In genomic region chr10:84908471-84908870, GRCm38 (mm10) we compare ENCODE assay signal across 18 mouse cellular contexts. TPM values are rescaled to one million over a fixed set of nuclear protein-coding genes. Genes with fewer than 3 reads are reported as not detected.
DNase-seq lines count a peak whose midpoint lies in the region; ATAC-seq and TF ChIP-seq lines count a peak whose summit lies in the region.
"Had no signal": no experiment of that assay in that cellular context is flagged by ENCODE, and none has a peak within 500 bp of the region (broad histone marks: within the 10 kb centered on the region; RNA-seq: fewer than 3 reads in every experiment).

No protein-coding gene starts in this region.

- no peaks in the 10 kb centered on the region for H3K27me3 ChIP-seq in hindbrain, postnatal 0 days (ENCODE audit: insufficient read depth, low read length)
- no peaks in the 10 kb centered on the region for H3K27me3 ChIP-seq in hindbrain, embryonic 14.5 days (ENCODE audit: control insufficient read depth, insufficient read depth, low read length)
- H3K27me3 ChIP-seq: heart, embryonic 13.5 days had no signal

- H3K9ac ChIP-seq in hindbrain, postnatal 0 days (replicated peaks; ENCODE audit: low read length): no peak overlapping the region
- no peak overlapping the region for H3K9ac ChIP-seq in hindbrain, embryonic 14.5 days
- H3K9ac ChIP-seq: forebrain, embryonic 13.5 days; forebrain, postnatal 0 days; heart, embryonic 13.5 days had no signal

- H3K4me2 ChIP-seq in hindbrain, postnatal 0 days (ENCODE audit: low read depth, low read length): no peak overlapping the region
- H3K4me2 ChIP-seq in hindbrain, embryonic 14.5 days (replicated peaks): no peak overlapping the region
- H3K4me2 ChIP-seq: forebrain, embryonic 13.5 days; heart, embryonic 13.5 days had no signal

- H3K36me3 ChIP-seq in hindbrain, postnatal 0 days (ENCODE audit: insufficient read depth, low read length): no peaks in the 10 kb centered on the region
- H3K36me3 ChIP-seq in hindbrain, embryonic 14.5 days (replicated peaks; ENCODE audit: control insufficient read depth, insufficient read depth): no peaks in the 10 kb centered on the region
- H3K36me3 ChIP-seq: embryonic facial prominence, embryonic 10.5 days; G1E; heart, embryonic 13.5 days had no signal

- no peak for TF ChIP-seq CTCF in hindbrain, postnatal 0 days (IDR thresholded peaks at IDR 0.05; ENCODE audit: low read depth)

- peak; percentile 79 for DNase-seq in heart, adult 11 months
- no peak for DNase-seq in heart, postnatal 25 days (ENCODE audit: low spot score)
- DNase-seq in hindbrain, postnatal 0 days (ENCODE audit: low spot score): no peak
- no peak for DNase-seq in hindbrain, embryonic 14.5 days (ENCODE audit: low spot score)
- peak; percentile 9 for DNase-seq in urinary bladder, adult 2 months (ENCODE audit: low spot score)
- DNase-seq in urinary bladder, adult 18-20 months (ENCODE audit: low spot score in 2 of 2): no peak
- no peak for DNase-seq in layer of hippocampus, adult 9-11 months
- DNase-seq: adrenal gland, postnatal 36 days; cerebellum, adult 11-12 months; cerebellum, adult 9-11 months; forebrain, postnatal 0 days; gastrocnemius, postnatal 14 days; kidney, adult 2 months had no signal

- peaks cover 24% of the 10 kb centered on the region for H3K4me1 ChIP-seq in hindbrain, postnatal 0 days (ENCODE audit: insufficient read depth, low read length)
- peaks cover 36% of the 10 kb centered on the region for H3K4me1 ChIP-seq in hindbrain, embryonic 14.5 days (replicated peaks; ENCODE audit: control insufficient read depth, insufficient read depth, low read length)

- 0 out of 2 replicates have a peak overlapping the region, but pooled peaks have one; percentile 41 for H3K27ac ChIP-seq in hindbrain, postnatal 0 days
- no peak overlapping the region for H3K27ac ChIP-seq in hindbrain, embryonic 14.5 days
- H3K27ac ChIP-seq: embryonic facial prominence, embryonic 10.5 days; forebrain, embryonic 13.5 days; heart, embryonic 13.5 days had no signal

- H3K9me3 ChIP-seq in hindbrain, postnatal 0 days (ENCODE audit: low read length): no peaks in the 10 kb centered on the region
- H3K9me3 ChIP-seq in hindbrain, embryonic 14.5 days (ENCODE audit: control insufficient read depth, low read length): no peaks in the 10 kb centered on the region
- H3K9me3 ChIP-seq: embryonic facial prominence, embryonic 10.5 days; forebrain, embryonic 13.5 days; G1E; heart, embryonic 13.5 days had no signal

- intact Hi-C loops in heart, postnatal 25 days (cut with DNase I): no loop called here

- 50% methylated on average over 3 of the region's 3 CpGs for WGBS in hindbrain, postnatal 0 days
- WGBS in hindbrain, embryonic 14.5 days: 52% methylated on average over 3 of the region's 3 CpGs

- no peak overlapping the region for H3K4me3 ChIP-seq in hindbrain, postnatal 0 days (ENCODE audit: low read length)
- H3K4me3 ChIP-seq in hindbrain, embryonic 14.5 days (replicated peaks; ENCODE audit: low read length): no peak overlapping the region
- H3K4me3 ChIP-seq: embryonic facial prominence, embryonic 10.5 days; forebrain, embryonic 13.5 days; heart, embryonic 13.5 days had no signal

- ATAC-seq in hindbrain, postnatal 0 days: no peak
- no peak for ATAC-seq in hindbrain, embryonic 14.5 days (ENCODE audit: low FRiP score)
- ATAC-seq: forebrain, embryonic 13.5 days; forebrain, postnatal 0 days; intestine, embryonic 16.5 days had no signal

RNA-seq across cellular contexts. Expression of gene Ric8b, which starts 8.9 kb away (rescaled TPM):
- 10 to 100 TPM; 30.1 to 32.3 TPM for total RNA-seq in heart, postnatal 25 days (2021)
- total RNA-seq in hindbrain, postnatal 0 days (2014; rRNA removed): 47.6 and 49.6 TPM in 2 replicates
- 30.6 and 33.8 TPM in 2 replicates for polyA plus RNA-seq in hindbrain, postnatal 0 days (2015; fragmentation: Nextera tagmentation; extraction: Ambion mirVana)
- polyA plus RNA-seq in hindbrain, embryonic 14.5 days (2014; fragmentation: Nextera tagmentation; extraction: Ambion mirVana): 45.6 and 49.4 TPM in 2 replicates
- 21.7 and 23.7 TPM in 2 replicates for polyA plus RNA-seq in urinary bladder, adult 2 months (2012; rRNA removed)

Comparison
In these comparisons a context has a peak if more than half of its experiments do, and no peak if none do; other contexts are left out.
1. DNase-seq: peak in heart, adult 11 months (single experiment) and urinary bladder, adult 2 months (single experiment); none in heart, postnatal 25 days (single experiment), hindbrain, postnatal 0 days (single experiment), hindbrain, embryonic 14.5 days (single experiment), urinary bladder, adult 18-20 months (0 of 2) and layer of hippocampus, adult 9-11 months (single experiment).